Comparison of ENCODE assay signal across 9 mouse cellular contexts in the genomic region with DNA sequence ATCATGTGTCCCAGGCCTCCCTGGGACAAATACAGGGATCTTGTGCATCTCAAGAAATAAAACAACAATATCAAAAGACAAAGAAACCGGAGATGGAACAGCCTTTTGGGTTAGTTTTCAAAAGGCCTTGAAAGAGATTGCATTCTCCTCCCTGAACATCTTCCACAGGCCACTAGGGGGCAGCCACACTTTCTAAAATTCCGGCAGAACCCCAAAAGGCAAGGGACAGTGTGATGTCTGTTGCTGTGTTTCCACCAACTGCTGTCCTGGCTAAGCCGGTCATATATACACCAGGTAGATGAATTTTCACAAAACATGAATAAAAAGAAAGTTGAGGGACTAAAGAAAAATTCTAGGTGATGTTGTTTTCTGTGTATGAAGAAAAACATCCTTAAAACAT. TPM values are rescaled to one million over a fixed set of nuclear protein-coding genes. Genes with fewer than 3 reads are reported as not detected.
DNase-seq lines count a peak whose midpoint lies in the region; ATAC-seq and TF ChIP-seq lines count a peak whose summit lies in the region.
"Had no signal": no experiment of that assay in that cellular context is flagged by ENCODE, and none has a peak within 500 bp of the region (broad histone marks: within the 10 kb centered on the region; RNA-seq: fewer than 3 reads in every experiment).

No protein-coding gene starts in this region.

- ATAC-seq in midbrain, embryonic 11.5 days (ENCODE audit: low FRiP score) = no peak
- no peak for ATAC-seq in midbrain, embryonic 15.5 days (replicated peaks)
- ATAC-seq in heart, postnatal 0 days (ENCODE audit: insufficient read depth, low read depth) = no peak

- intact Hi-C loops in left cerebral cortex, postnatal 36 days (cut with DNase I) = loop anchor here (2.0 kb wide), 1 partner anchor 405 kb away; no protein-coding TSS in a partner anchor

- DNase-seq in midbrain, embryonic 11.5 days (ENCODE audit: low spot score, missing footprints) = peak; percentile 87
- DNase-seq in ZHBTc4 (ENCODE audit: low read depth, low spot score) = peak; percentile 33
- peak; percentile 83 to 87 for DNase-seq in cerebellum, postnatal 10 days
- no peak for DNase-seq in heart, postnatal 0 days (ENCODE audit: low spot score)
- DNase-seq in left cerebral cortex, postnatal 36 days (ENCODE audit: low spot score in 2 of 2) = peak; percentile 31 to 69
- peak; percentile 56 for DNase-seq in ovary, postnatal 36 days (ENCODE audit: low spot score)
- DNase-seq in spleen, postnatal 36 days (ENCODE audit: low spot score in 2 of 2) = no peak

- H3K4me1 ChIP-seq in midbrain, embryonic 11.5 days (ENCODE audit: control insufficient read depth, insufficient read depth, low read length) = no peaks in the 10 kb centered on the region
- H3K4me1 ChIP-seq in midbrain, embryonic 15.5 days = no peaks in the 10 kb centered on the region
- no peaks in the 10 kb centered on the region for H3K4me1 ChIP-seq in heart, postnatal 0 days (ENCODE audit: control insufficient read depth, insufficient read depth)

- 26% methylated on average over 3 of the region's 3 CpGs for WGBS in midbrain, embryonic 11.5 days
- 18% methylated on average over 3 of the region's 3 CpGs for WGBS in midbrain, embryonic 15.5 days
- WGBS in heart, postnatal 0 days = 20% methylated on average over 3 of the region's 3 CpGs

- peak; percentile 78 for TF ChIP-seq CTCF in heart, postnatal 0 days (IDR thresholded peaks at IDR 0.05; ENCODE audit: low read depth)

- H3K4me3 ChIP-seq in midbrain, embryonic 11.5 days (ENCODE audit: low read depth, low read length) = no peak overlapping the region
- no peak overlapping the region for H3K4me3 ChIP-seq in midbrain, embryonic 15.5 days
- H3K4me3 ChIP-seq in heart, postnatal 0 days (ENCODE audit: low read depth, low read length) = no peak overlapping the region

- no peak for TF ChIP-seq EP300 in heart, postnatal 0 days (IDR thresholded peaks at IDR 0.05; ENCODE audit: low read depth)

- H3K36me3 ChIP-seq in midbrain, embryonic 11.5 days (ENCODE audit: control insufficient read depth, insufficient read depth, low read length) = no peaks in the 10 kb centered on the region
- no peaks in the 10 kb centered on the region for H3K36me3 ChIP-seq in midbrain, embryonic 15.5 days (replicated peaks)
- no peaks in the 10 kb centered on the region for H3K36me3 ChIP-seq in heart, postnatal 0 days (replicated peaks; ENCODE audit: control insufficient read depth, insufficient read depth, low read length)

- no peak overlapping the region for H3K4me2 ChIP-seq in midbrain, embryonic 11.5 days
- no peak overlapping the region for H3K4me2 ChIP-seq in midbrain, embryonic 15.5 days
- H3K4me2 ChIP-seq in heart, postnatal 0 days (ENCODE audit: low read depth, low read length) = no peak overlapping the region

- H3K27ac ChIP-seq in midbrain, embryonic 11.5 days (ENCODE audit: low read depth, low read length) = no peak overlapping the region
- H3K27ac ChIP-seq in midbrain, embryonic 15.5 days = no peak overlapping the region
- H3K27ac ChIP-seq in heart, postnatal 0 days (ENCODE audit: low read depth) = no peak overlapping the region

- H3K9me3 ChIP-seq in midbrain, embryonic 11.5 days (ENCODE audit: control insufficient read depth, low read length) = no peaks in the 10 kb centered on the region
- H3K9me3 ChIP-seq in midbrain, embryonic 15.5 days = no peaks in the 10 kb centered on the region
- no peaks in the 10 kb centered on the region for H3K9me3 ChIP-seq in heart, postnatal 0 days (replicated peaks; ENCODE audit: control insufficient read depth, low read length)

- H3K27me3 ChIP-seq in midbrain, embryonic 11.5 days (ENCODE audit: control insufficient read depth, insufficient read depth, low read length) = no peaks in the 10 kb centered on the region
- H3K27me3 ChIP-seq in midbrain, embryonic 15.5 days (replicated peaks) = no peaks in the 10 kb centered on the region
- H3K27me3 ChIP-seq in heart, postnatal 0 days (ENCODE audit: control insufficient read depth, insufficient read depth, low read length) = no peaks in the 10 kb centered on the region

- H3K9ac ChIP-seq in midbrain, embryonic 11.5 days (ENCODE audit: low read length) = no peak overlapping the region
- H3K9ac ChIP-seq in midbrain, embryonic 15.5 days = no peak overlapping the region
- no peak overlapping the region for H3K9ac ChIP-seq in heart, postnatal 0 days (replicated peaks; ENCODE audit: low read depth, low read length)

RNA-seq across cellular contexts. Expression of a gene that starts 46.3 kb away (rescaled TPM):
- 0.74 and 0.84 TPM in 2 replicates for polyA plus RNA-seq in midbrain, embryonic 11.5 days (2014; fragmentation: Nextera tagmentation; extraction: Ambion mirVana)
- polyA plus RNA-seq in midbrain, embryonic 15.5 days (2015; fragmentation: Nextera tagmentation; extraction: Ambion mirVana) = 2.5 and 3.1 TPM in 2 replicates
- total RNA-seq in heart, postnatal 0 days (2014; rRNA removed; ENCODE audit: low replicate concordance) = 0.31 and 1.0 TPM in 2 replicates
- 0.16 TPM in 1 of 2 replicates, not detected in the other for polyA plus RNA-seq in heart, postnatal 0 days (2015; fragmentation: Nextera tagmentation; extraction: Ambion mirVana)
- total RNA-seq in left cerebral cortex, postnatal 36 days (2021) = 1 to 10 TPM; 2.4 to 3.5 TPM
- total RNA-seq: gastrocnemius, postnatal 36 days had no signal

Comparison
In these comparisons a context has a peak if more than half of its experiments do, and no peak if none do; other contexts are left out.
1. DNase-seq: peak in midbrain, embryonic 11.5 days (single experiment), ZHBTc4 (single experiment), cerebellum, postnatal 10 days (2 of 2), left cerebral cortex, postnatal 36 days (2 of 2) and ovary, postnatal 36 days (single experiment); none in heart, postnatal 0 days (single experiment) and spleen, postnatal 36 days (0 of 2).